Mouse (Mus musculus) midbrain, embryonic 14.5 days (tissue): ENCODE data around the gene Actr1a. TPM values are rescaled to one million over a fixed set of nuclear protein-coding genes. Genes with fewer than 3 reads are reported as not detected.

Experiments used
- ATAC-seq: fragments of 200-750 bp; cut with Nextera tagmentation; 2 replicates; pipeline ENCODE4 v1.8.0; 2017; ENCODE audit warnings: moderate number of reproducible peaks, moderate library complexity; ENCODE audit not compliant: low FRiP score, low TSS enrichment
- DNase-seq: peaks from one replicate; pipeline ENCODE4 v3.0.0-alpha.2; 2015
- H3K27ac ChIP-seq: fragments of 300-500 bp; sonication (generic); replicated peaks from 2 replicates; pipeline ENCODE4 v1.5.1; 2014; ENCODE audit warnings: mild to moderate bottlenecking, low read depth, low read length, moderate library complexity
- H3K27me3 ChIP-seq: fragments of 300-500 bp; sonication (generic); 2 replicates; pipeline ENCODE4 v1.6.1; 2014; ENCODE audit warnings: low read length, control low read depth, mixed read lengths; ENCODE audit not compliant: control insufficient read depth, insufficient read depth
- H3K36me3 ChIP-seq: fragments of 300-500 bp; sonication (generic); 2 replicates; pipeline ENCODE4 v1.6.1; 2014; ENCODE audit warnings: low read length, control low read depth; ENCODE audit not compliant: control insufficient read depth, insufficient read depth
- H3K4me1 ChIP-seq: fragments of 300-500 bp; sonication (generic); 2 replicates; pipeline ENCODE4 v1.6.1; 2014; ENCODE audit warnings: mild to moderate bottlenecking, antibody characterized with exemption, low read length, control low read depth; ENCODE audit not compliant: control insufficient read depth, insufficient read depth
- H3K4me2 ChIP-seq: fragments of 300-500 bp; sonication (generic); 2 replicates; pipeline ENCODE4 v1.6.1; 2014; ENCODE audit warnings: mild to moderate bottlenecking, low read length, moderate library complexity
- H3K4me3 ChIP-seq: fragments of 300-500 bp; sonication (generic); replicated peaks from 2 replicates; pipeline ENCODE4 v1.5.1; 2014; ENCODE audit warnings: low read depth, low read length
- H3K9ac ChIP-seq: fragments of 300-500 bp; sonication (generic); replicated peaks from 2 replicates; pipeline ENCODE4 v1.6.1; 2014; ENCODE audit warnings: mild to moderate bottlenecking, low read length, moderate library complexity
- H3K9me3 ChIP-seq: fragments of 300-500 bp; sonication (generic); 2 replicates; pipeline ENCODE4 v1.6.1; 2016; ENCODE audit warnings: low read length, control low read depth, mixed read lengths; ENCODE audit not compliant: control insufficient read depth
- WGBS: fragments of 180-500 bp; shearing (Covaris S2); extraction: QIAGEN DNeasy Blood & Tissue Kit; methylation state at CpG from one replicate; pipeline ENCODE4 v1.1.7; 2014; 5-methylcytosine and 5-hydroxymethylcytosine counted together
- polyA plus RNA-seq: library from polyadenylated mRNA; unstranded; fragments of >200 nt; fragmentation: Nextera tagmentation; extraction: Ambion mirVana; gene quantifications from 2 replicates; pipeline ENCODE4 v1.2.1, GENCODE M21; 2014

The Actr1a gene
- polyA plus RNA-seq, 1 experiment from 2014 or later: 379 TPM

DNA sequence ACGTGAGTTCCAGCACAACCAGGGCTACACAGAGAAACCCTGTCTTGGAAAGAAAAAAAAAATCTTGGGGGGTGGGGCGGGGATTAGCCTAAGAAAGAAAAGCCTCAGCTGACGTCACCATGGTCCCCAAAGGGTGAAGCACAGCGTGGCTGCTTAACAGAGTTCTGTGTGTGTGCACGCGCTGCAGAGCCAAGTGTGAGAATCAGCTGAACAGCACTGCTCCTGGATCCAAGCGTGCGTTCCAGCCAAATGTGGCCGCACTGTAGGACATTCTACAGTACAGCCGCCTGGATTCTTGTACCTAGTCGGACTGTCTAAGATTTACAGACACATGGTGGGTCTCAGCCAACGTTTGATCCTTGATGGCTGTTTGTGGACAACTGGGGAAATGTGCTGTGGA, 30.9 kb upstream of the Actr1a start:
- H3K36me3 ChIP-seq: 0 out of 2 replicates have a peak, but pooled peaks cover 5% of the 10 kb centered on the region
- no peak overlapping the region for H3K9ac ChIP-seq
- H3K27me3 ChIP-seq: no peaks in the 10 kb centered on the region
- ATAC-seq (no peak), DNase-seq (peak; percentile 35)
- H3K4me1 ChIP-seq: peaks cover 13% of the 10 kb centered on the region
- no peak overlapping the region for H3K4me2 ChIP-seq
- no peaks in the 10 kb centered on the region for H3K9me3 ChIP-seq
- no peak overlapping the region for H3K4me3 ChIP-seq
- WGBS: 59% methylated on average over 12 of the region's 12 CpGs
- 0 out of 2 replicates have a peak overlapping the region, but pooled peaks have one; percentile 13 for H3K27ac ChIP-seq

- ATAC-seq (no peak), DNase-seq (no peak)
- Histone ChIP-seq H3K4me3 (no peak overlapping the region), H3K4me1 (peaks cover 13% of the 10 kb centered on the region), H3K27ac (no peak overlapping the region), H3K36me3 (0 out of 2 replicates have a peak, but pooled peaks cover 5% of the 10 kb centered on the region), H3K9ac (no peak overlapping the region), H3K9me3 (no peaks in the 10 kb centered on the region), H3K4me2 (no peak overlapping the region), H3K27me3 (no peaks in the 10 kb centered on the region)
- 86% methylated on average over 8 of the region's 8 CpGs for WGBS
Measured at GRCm38 (mm10) chr19:46425266-46425665, 29.7 kb upstream of the Actr1a start.

GRCm38 (mm10) chr19:46422384-46423338, 27.1 kb upstream of the Actr1a start:
- H3K4me1 ChIP-seq: peaks cover 13% of the 10 kb centered on the region
- no peak overlapping the region for H3K9ac ChIP-seq
- no peak overlapping the region for H3K4me3 ChIP-seq
- no peaks in the 10 kb centered on the region for H3K27me3 ChIP-seq
- H3K9me3 ChIP-seq: no peaks in the 10 kb centered on the region
- peak overlapping the region; percentile 65 for H3K27ac ChIP-seq
- DNase-seq (peak; percentile 49), ATAC-seq (peak; percentile 34; the same call in 1 of the 2 replicates)
- no peak overlapping the region for H3K4me2 ChIP-seq
- 0 out of 2 replicates have a peak, but pooled peaks cover 5% of the 10 kb centered on the region for H3K36me3 ChIP-seq
- WGBS: 39% methylated on average over 11 of the region's 11 CpGs

DNA sequence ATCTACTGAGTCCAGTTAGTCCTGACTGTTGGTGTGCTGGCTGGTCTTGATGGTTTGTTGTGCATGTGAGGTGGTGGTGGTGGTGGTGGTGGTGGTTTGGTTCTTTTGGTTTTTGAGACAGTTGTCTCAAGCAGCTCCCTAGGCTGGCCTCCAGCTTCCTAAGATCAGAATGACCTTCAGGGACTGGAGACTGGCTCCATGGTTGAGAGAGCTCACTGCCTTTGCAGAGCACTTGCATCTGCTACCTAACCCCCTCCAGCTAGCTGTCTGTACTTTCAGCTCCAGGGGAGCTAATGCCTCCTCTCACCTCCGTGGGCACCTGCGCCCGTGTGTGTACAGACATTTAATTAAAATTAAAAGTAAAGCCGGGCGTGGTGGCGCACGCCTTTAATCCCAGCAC, 24.9 kb upstream of the Actr1a start:
- Histone ChIP-seq H3K9ac (no peak overlapping the region), H3K4me2 (no peak overlapping the region), H3K4me1 (peaks cover 13% of the 10 kb centered on the region), H3K36me3 (0 out of 2 replicates have a peak, but pooled peaks cover 4% of the 10 kb centered on the region), H3K4me3 (no peak overlapping the region), H3K9me3 (no peaks in the 10 kb centered on the region), H3K27ac (no peak overlapping the region), H3K27me3 (no peaks in the 10 kb centered on the region)
- 96% methylated on average over 7 of the region's 7 CpGs for WGBS
- ATAC-seq: no peak
- no peak for DNase-seq

DNA sequence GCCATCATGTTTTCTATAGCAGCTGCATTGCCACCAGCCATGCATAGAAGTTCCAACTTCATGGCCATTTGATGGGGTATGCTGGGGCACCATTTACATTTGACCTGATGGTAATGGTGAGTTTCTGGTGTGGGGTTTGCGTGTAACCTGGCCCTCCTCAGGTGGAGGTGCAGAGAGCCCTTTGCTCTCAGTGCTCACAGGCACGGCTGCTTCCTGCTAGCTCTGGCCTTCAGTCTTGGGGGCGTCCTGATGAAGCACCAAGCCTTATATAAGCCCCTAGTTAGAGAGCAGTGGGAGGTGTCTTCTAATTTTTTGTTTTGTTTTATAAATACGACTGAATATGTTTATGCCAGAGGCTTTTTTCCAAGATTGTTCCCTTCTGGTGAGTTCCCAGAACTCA, 22.5 kb upstream of the Actr1a start:
- Histone ChIP-seq H3K4me2 (no peak overlapping the region), H3K36me3 (no peaks in the 10 kb centered on the region), H3K9me3 (no peaks in the 10 kb centered on the region), H3K27ac (no peak overlapping the region), H3K4me1 (peaks cover 11% of the 10 kb centered on the region), H3K4me3 (no peak overlapping the region), H3K27me3 (no peaks in the 10 kb centered on the region), H3K9ac (no peak overlapping the region)
- no peak for ATAC-seq
- WGBS: 91% methylated on average over 4 of the region's 4 CpGs
- DNase-seq: no peak

GRCm38 (mm10) chr19:46416276-46416675, 20.7 kb upstream of the Actr1a start:
- Histone ChIP-seq H3K4me2 (no peak overlapping the region), H3K27me3 (no peaks in the 10 kb centered on the region), H3K27ac (no peak overlapping the region), H3K4me1 (no peaks in the 10 kb centered on the region; the same call in 1 of the 2 replicates), H3K9ac (no peak overlapping the region), H3K4me3 (no peak overlapping the region), H3K36me3 (no peaks in the 10 kb centered on the region), H3K9me3 (no peaks in the 10 kb centered on the region)
- DNase-seq (no peak), ATAC-seq (no peak)
- WGBS: 65% methylated on average over 9 of the region's 9 CpGs

DNA sequence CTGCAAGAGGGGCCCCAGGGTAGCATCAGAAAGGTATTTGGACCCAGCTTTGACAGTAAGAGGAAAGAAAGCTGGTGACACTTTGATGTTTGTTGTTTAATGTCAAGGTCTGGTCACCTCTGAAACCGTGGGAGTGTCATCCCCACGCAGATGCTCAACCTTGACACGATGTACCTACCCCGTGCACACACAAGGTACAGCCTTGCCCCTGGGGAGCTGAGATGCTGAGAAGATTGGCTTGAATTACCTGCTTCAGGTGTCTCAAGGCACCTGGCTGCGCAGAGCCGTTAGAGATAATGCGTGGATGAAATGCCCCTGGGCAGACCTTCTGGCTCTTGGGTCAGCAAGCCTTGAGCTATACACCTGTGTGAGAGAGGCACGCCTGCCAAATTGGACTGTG, 18.9 kb upstream of the Actr1a start:
- 95% methylated on average over 8 of the region's 8 CpGs for WGBS
- no peak overlapping the region for H3K9ac ChIP-seq
- ATAC-seq (no peak), DNase-seq (no peak)
- peaks cover 8% of the 10 kb centered on the region; the same call in 1 of the 2 replicates for H3K36me3 ChIP-seq
- no peak overlapping the region for H3K27ac ChIP-seq
- no peak overlapping the region for H3K4me2 ChIP-seq
- H3K4me3 ChIP-seq: no peak overlapping the region
- no peaks in the 10 kb centered on the region for H3K27me3 ChIP-seq
- H3K4me1 ChIP-seq: no peaks in the 10 kb centered on the region
- H3K9me3 ChIP-seq: no peaks in the 10 kb centered on the region

- Histone ChIP-seq H3K27me3 (no peaks in the 10 kb centered on the region), H3K9ac (no peak overlapping the region), H3K36me3 (peaks cover 8% of the 10 kb centered on the region; the same call in 1 of the 2 replicates), H3K4me1 (no peaks in the 10 kb centered on the region), H3K9me3 (no peaks in the 10 kb centered on the region), H3K27ac (no peak overlapping the region), H3K4me2 (no peak overlapping the region), H3K4me3 (no peak overlapping the region)
- DNase-seq (no peak), ATAC-seq (no peak)
- WGBS: 92% methylated on average over 2 of the region's 2 CpGs
Measured at GRCm38 (mm10) chr19:46413969-46414368, 18.4 kb upstream of the Actr1a start.
